ENCODE assay signal across 21 mouse cellular contexts in genomic region chr9:90241041-90241440, GRCm38 (mm10). TPM values are rescaled to one million over a fixed set of nuclear protein-coding genes. Genes with fewer than 3 reads are reported as not detected.
DNase-seq lines count a peak whose midpoint lies in the region; ATAC-seq and TF ChIP-seq lines count a peak whose summit lies in the region.
"Had no signal": no experiment of that assay in that cellular context is flagged by ENCODE, and none has a peak within 500 bp of the region (broad histone marks: within the 10 kb centered on the region; RNA-seq: fewer than 3 reads in every experiment).

No protein-coding gene starts in this region.

- peak overlapping the region; percentile 76 for H3K27ac ChIP-seq in liver, embryonic 13.5 days
- H3K27ac ChIP-seq in liver, embryonic 11.5 days (ENCODE audit: low read depth, low read length), result no peak overlapping the region
- peak overlapping the region; percentile 92 for H3K27ac ChIP-seq in MEL (ENCODE audit: control insufficient read depth, low read depth, low read length)
- peak overlapping the region; percentile 65 for H3K27ac ChIP-seq in liver, embryonic 16.5 days (ENCODE audit: low read length)
- no peak overlapping the region for H3K27ac ChIP-seq in embryonic facial prominence, embryonic 10.5 days (replicated peaks)
- H3K27ac ChIP-seq: embryonic facial prominence, embryonic 15.5 days; forebrain, embryonic 10.5 days; forebrain, embryonic 15.5 days; heart, embryonic 10.5 days; hindbrain, embryonic 14.5 days had no signal

- peaks cover 62% of the 10 kb centered on the region for H3K36me3 ChIP-seq in liver, embryonic 13.5 days
- peaks cover 3% of the 10 kb centered on the region; the same call in 1 of the 2 replicates for H3K36me3 ChIP-seq in liver, embryonic 11.5 days (ENCODE audit: control insufficient read depth, insufficient read depth, low read length)
- peaks cover 6 to 58% of the 10 kb centered on the region in 2 experiments for H3K36me3 ChIP-seq in MEL (ENCODE audit: control insufficient read depth in 1 of 2, insufficient read depth in 2 of 2, low read length in 2 of 2)
- H3K36me3 ChIP-seq in liver, embryonic 16.5 days (ENCODE audit: control insufficient read depth, insufficient read depth), result peaks cover 27% of the 10 kb centered on the region
- H3K36me3 ChIP-seq in embryonic facial prominence, embryonic 10.5 days (replicated peaks), result peaks cover 18% of the 10 kb centered on the region
- H3K36me3 ChIP-seq: forebrain, embryonic 15.5 days; G1E had no signal

- H3K9me3 ChIP-seq in liver, embryonic 13.5 days (replicated peaks), result no peaks in the 10 kb centered on the region
- no peaks in the 10 kb centered on the region for H3K9me3 ChIP-seq in liver, embryonic 11.5 days (ENCODE audit: control insufficient read depth, low read length)
- no peaks in the 10 kb centered on the region for H3K9me3 ChIP-seq in MEL (replicated peaks; ENCODE audit: insufficient read depth, low read length)
- no peaks in the 10 kb centered on the region for H3K9me3 ChIP-seq in liver, embryonic 16.5 days (replicated peaks; ENCODE audit: control insufficient read depth, low read length)
- H3K9me3 ChIP-seq in embryonic facial prominence, embryonic 10.5 days, result no peaks in the 10 kb centered on the region
- H3K9me3 ChIP-seq: forebrain, embryonic 10.5 days; forebrain, embryonic 15.5 days; heart, embryonic 10.5 days had no signal

- H3K79me2 ChIP-seq in MEL (ENCODE audit: control insufficient read depth, insufficient read depth, low read length, poor library complexity), result peaks cover 1% of the 10 kb centered on the region; the same call in 1 of the 2 replicates

- peaks cover 93% of the 10 kb centered on the region for H3K4me1 ChIP-seq in liver, embryonic 13.5 days (replicated peaks)
- peaks cover 43% of the 10 kb centered on the region for H3K4me1 ChIP-seq in liver, embryonic 11.5 days (replicated peaks; ENCODE audit: control insufficient read depth, insufficient read depth, low read length)
- H3K4me1 ChIP-seq in MEL (ENCODE audit: control insufficient read depth in 1 of 2, insufficient read depth in 2 of 2, low read length in 2 of 2), result peaks cover 40 to 41% of the 10 kb centered on the region in 2 experiments
- peaks cover 77% of the 10 kb centered on the region for H3K4me1 ChIP-seq in liver, embryonic 16.5 days (ENCODE audit: control insufficient read depth, low read depth, low read length)
- H3K4me1 ChIP-seq in embryonic facial prominence, embryonic 10.5 days, result no peaks in the 10 kb centered on the region
- H3K4me1 ChIP-seq: embryonic facial prominence, embryonic 15.5 days; forebrain, embryonic 10.5 days had no signal

- peak overlapping the region; percentile 46; the same call in 1 of the 2 replicates for H3K9ac ChIP-seq in liver, embryonic 13.5 days
- no peak overlapping the region for H3K9ac ChIP-seq in liver, embryonic 11.5 days (ENCODE audit: low read depth, low read length)
- H3K9ac ChIP-seq in MEL (ENCODE audit: control insufficient read depth, low read depth, low read length, poor library complexity, severe bottlenecking), result peak overlapping the region; percentile 45
- peak overlapping the region; percentile 1; the same call in 1 of the 2 replicates for H3K9ac ChIP-seq in liver, embryonic 16.5 days (ENCODE audit: low read depth, low read length)
- H3K9ac ChIP-seq: embryonic facial prominence, embryonic 15.5 days; forebrain, embryonic 15.5 days; hindbrain, embryonic 14.5 days had no signal

- H3K4me3 ChIP-seq in liver, embryonic 13.5 days (replicated peaks), result no peak overlapping the region
- H3K4me3 ChIP-seq in liver, embryonic 11.5 days (ENCODE audit: low read depth, low read length), result no peak overlapping the region
- peak overlapping the region in 1 of 2 experiments; percentile 29; a peak in 2 of 4 replicates for H3K4me3 ChIP-seq in MEL (ENCODE audit: control insufficient read depth in 1 of 2, insufficient read depth in 1 of 2, low read depth in 2 of 2, low read length in 2 of 2)
- no peak overlapping the region for H3K4me3 ChIP-seq in liver, embryonic 16.5 days (ENCODE audit: low read depth, low read length)
- no peak overlapping the region for H3K4me3 ChIP-seq in embryonic facial prominence, embryonic 10.5 days
- H3K4me3 ChIP-seq: embryonic facial prominence, embryonic 15.5 days; erythroblast, embryonic 14.5 days; forebrain, embryonic 10.5 days; forebrain, embryonic 15.5 days; heart, embryonic 10.5 days had no signal

- WGBS in liver, embryonic 13.5 days (ENCODE audit: insufficient replicate concordance), result 67% methylated on average over 6 of the region's 6 CpGs
- WGBS in liver, embryonic 11.5 days, result 80% methylated on average over 6 of the region's 6 CpGs
- 58% methylated on average over 6 of the region's 6 CpGs for WGBS in liver, embryonic 16.5 days (ENCODE audit: insufficient replicate concordance)
- WGBS in embryonic facial prominence, embryonic 10.5 days, result 91% methylated on average over 6 of the region's 6 CpGs

- DNase-seq in liver, embryonic 13.5 days, result no peak
- no peak for DNase-seq in liver, embryonic 11.5 days (ENCODE audit: low spot score)
- DNase-seq in 416B (ENCODE audit: low read depth) (peak; percentile 44), MEL (ENCODE audit: low read depth, low spot score) (peak; percentile 57)
- no peak for DNase-seq in embryonic facial prominence, embryonic 10.5 days (ENCODE audit: low spot score)
- no peak for DNase-seq in cerebellum, postnatal 25 days
- DNase-seq: adrenal gland, postnatal 10 days; cerebellum, adult 18-20 months; cerebellum, adult 9-11 months; gastrocnemius, postnatal 10 days; heart, adult 18-20 months; heart, postnatal 4 days had no signal

- TF ChIP-seq RAD21 in MEL (IDR thresholded peaks at IDR 0.05; ENCODE audit: low read depth, low read length), result no peak

- peak; percentile 78 to 90 for TF ChIP-seq EP300 in MEL (IDR thresholded peaks at IDR 0.05; ENCODE audit: low read depth in 1 of 2, low read length in 2 of 2)

- H3K4me2 ChIP-seq in liver, embryonic 13.5 days, result no peak overlapping the region
- no peak overlapping the region for H3K4me2 ChIP-seq in liver, embryonic 11.5 days
- H3K4me2 ChIP-seq in liver, embryonic 16.5 days (ENCODE audit: low read depth, low read length), result no peak overlapping the region
- H3K4me2 ChIP-seq: embryonic facial prominence, embryonic 15.5 days; forebrain, embryonic 15.5 days; hindbrain, embryonic 14.5 days had no signal

- TF ChIP-seq POLR2A in MEL (IDR thresholded peaks at IDR 0.05; ENCODE audit: control insufficient read depth in 1 of 2, insufficient read depth in 1 of 2, low read depth in 1 of 2, low read length in 2 of 2, poor library complexity in 1 of 2), result no peak

- no peak for TF ChIP-seq CTCF in MEL (IDR thresholded peaks at IDR 0.05 in 2 of 3, conservative IDR thresholded peaks at IDR 0.05 in 1 of 3; ENCODE audit: control insufficient read depth in 1 of 3, insufficient read depth in 1 of 3, low read depth in 2 of 3, low read length in 3 of 3, poor library complexity in 1 of 3, severe bottlenecking in 1 of 3)

- no peak for ATAC-seq in liver, embryonic 13.5 days (ENCODE audit: low read depth)
- ATAC-seq in liver, embryonic 11.5 days (replicated peaks; ENCODE audit: low FRiP score), result no peak
- no peak for ATAC-seq in liver, embryonic 16.5 days (ENCODE audit: low read depth)
- ATAC-seq: CD4-positive, CD25-positive, alpha-beta regulatory T cell, adult 4 months had no signal

- no peaks in the 10 kb centered on the region for H3K27me3 ChIP-seq in liver, embryonic 13.5 days
- H3K27me3 ChIP-seq in liver, embryonic 11.5 days (replicated peaks; ENCODE audit: control insufficient read depth, insufficient read depth, low read length), result no peaks in the 10 kb centered on the region
- no peaks in the 10 kb centered on the region for H3K27me3 ChIP-seq in MEL (ENCODE audit: control insufficient read depth in 1 of 2, insufficient read depth in 2 of 2, low read length in 2 of 2)
- H3K27me3 ChIP-seq in liver, embryonic 16.5 days (ENCODE audit: control insufficient read depth, insufficient read depth, low read depth, low read length), result no peaks in the 10 kb centered on the region
- H3K27me3 ChIP-seq in embryonic facial prominence, embryonic 10.5 days (replicated peaks; ENCODE audit: low read depth, poor library complexity, severe bottlenecking), result no peaks in the 10 kb centered on the region
- H3K27me3 ChIP-seq: embryonic facial prominence, embryonic 15.5 days; forebrain, embryonic 15.5 days had no signal

TF ChIP-seq in MEL, 35 proteins besides CTCF, POLR2A, EP300 and RAD21 (continues in another document):
- TF ChIP-seq MYC (IDR thresholded peaks at IDR 0.05; ENCODE audit: low read depth, low read length) (peak; percentile 71; the same call in 1 of the 2 replicates), ZMIZ1 (IDR thresholded peaks at IDR 0.05; ENCODE audit: low read depth, low read length) (no peak), E2F4 (IDR thresholded peaks at IDR 0.05; ENCODE audit: borderline replicate concordance, low read depth, low read length) (no peak), ETS1 (IDR thresholded peaks at IDR 0.05; ENCODE audit: low read depth, low read length) (peak; percentile 77), CHD1 (IDR thresholded peaks at IDR 0.05; ENCODE audit: low read depth, low read length) (0 out of 2 replicates have a peak, but pooled peaks have one; percentile 37), ZNF384 (IDR thresholded peaks at IDR 0.05; ENCODE audit: low read depth, low read length) (no peak), TCF12 (IDR thresholded peaks at IDR 0.05; ENCODE audit: low read depth, low read length) (peak; percentile 85), MXI1 (IDR thresholded peaks at IDR 0.05; ENCODE audit: low read depth, low read length) (peak; percentile 27; the same call in 1 of the 2 replicates), RCOR1 (IDR thresholded peaks at IDR 0.05; ENCODE audit: low read depth, low read length) (0 out of 2 replicates have a peak, but pooled peaks have one; percentile 18), MYB (IDR thresholded peaks at IDR 0.05; ENCODE audit: low read depth, low read length) (peak; percentile 59; the same call in 1 of the 2 replicates), MAX (IDR thresholded peaks at IDR 0.05; ENCODE audit: low read length) (peak; percentile 41), HCFC1 (IDR thresholded peaks at IDR 0.05; ENCODE audit: low read depth, low read length) (no peak), TAL1 (IDR thresholded peaks at IDR 0.05; ENCODE audit: low read length) (peak; percentile 52; the same call in 1 of the 2 replicates), TBP (IDR thresholded peaks at IDR 0.05; ENCODE audit: low read depth, low read length) (no peak)

RNA-seq across cellular contexts. Expression of gene Tbc1d2b, which starts 29.6 kb away (rescaled TPM):
- polyA plus RNA-seq in liver, embryonic 13.5 days (2015; fragmentation: Nextera tagmentation; extraction: Ambion mirVana), result 6.5 and 8.2 TPM in 2 replicates
- 13.2 and 14.2 TPM in 2 replicates for polyA plus RNA-seq in liver, embryonic 11.5 days (2014; fragmentation: Nextera tagmentation; extraction: Ambion mirVana)
- total RNA-seq in MEL (2012; rRNA removed), result 6.5 and 7.1 TPM in 2 replicates
- 10 to 100 TPM in 1 of 2 experiments, not detected in 1; 12.6 TPM for polyA plus RNA-seq in MEL (2012; ENCODE audit: insufficient read depth in 1 of 2, insufficient read length in 2 of 2, low read depth in 1 of 2, low replicate concordance in 2 of 2, missing spikeins in 1 of 2)
- polyA plus RNA-seq in liver, embryonic 16.5 days (2015; fragmentation: Nextera tagmentation; extraction: Ambion mirVana), result 8.0 and 8.3 TPM in 2 replicates
- polyA plus RNA-seq in embryonic facial prominence, embryonic 10.5 days (2016; fragmentation: Nextera tagmentation; extraction: Ambion mirVana), result 8.3 and 8.8 TPM in 2 replicates

Comparison
In these comparisons a context has a peak if more than half of its experiments do, and no peak if none do; other contexts are left out.
1. H3K27ac ChIP-seq: peak in liver, embryonic 13.5 days (single experiment), MEL (single experiment) and liver, embryonic 16.5 days (single experiment); none in liver, embryonic 11.5 days (single experiment) and embryonic facial prominence, embryonic 10.5 days (single experiment).
2. DNase-seq: peak in 416B (single experiment) and MEL (single experiment); none in liver, embryonic 13.5 days (single experiment), liver, embryonic 11.5 days (single experiment), embryonic facial prominence, embryonic 10.5 days (single experiment) and cerebellum, postnatal 25 days (0 of 2).